Comparison of ENCODE assay signal across 10 mouse cellular contexts in genomic region chr19:27123334-27123733, GRCm38 (mm10).
DNase-seq lines count a peak whose midpoint lies in the region; ATAC-seq and TF ChIP-seq lines count a peak whose summit lies in the region.
"Had no signal": no experiment of that assay in that cellular context is flagged by ENCODE, and none has a peak within 500 bp of the region (broad histone marks: within the 10 kb centered on the region; RNA-seq: fewer than 3 reads in every experiment).

No protein-coding gene starts in this region.

- H3K9ac ChIP-seq in lung, postnatal 0 days (replicated peaks; ENCODE audit: low read depth) = no peak overlapping the region
- H3K9ac ChIP-seq in hindbrain, postnatal 0 days (replicated peaks; ENCODE audit: low read length) = no peak overlapping the region
- no peak overlapping the region for H3K9ac ChIP-seq in neural tube, embryonic 15.5 days (replicated peaks)
- H3K9ac ChIP-seq: embryonic facial prominence, embryonic 12.5 days had no signal

- peak; percentile 4 for DNase-seq in lung, postnatal 14 days
- DNase-seq in lung, postnatal 0 days (ENCODE audit: low spot score) = no peak
- DNase-seq in cerebellum, postnatal 10 days = peak; percentile 97
- DNase-seq in hindbrain, postnatal 0 days (ENCODE audit: low spot score) = peak; percentile 81
- no peak for DNase-seq in heart, postnatal 10 days
- no peak for DNase-seq in urinary bladder, postnatal 10 days (ENCODE audit: low spot score)
- DNase-seq in thymus, postnatal 14 days = no peak

- ATAC-seq in lung, postnatal 0 days = no peak
- peak; percentile 73 for ATAC-seq in hindbrain, postnatal 0 days
- ATAC-seq in neural tube, embryonic 15.5 days (ENCODE audit: low FRiP score) = peak; percentile 50; the same call in 1 of the 2 replicates
- ATAC-seq: Patski had no signal

- no peak overlapping the region for H3K27ac ChIP-seq in lung, postnatal 0 days (ENCODE audit: low read length)
- H3K27ac ChIP-seq in hindbrain, postnatal 0 days = peak overlapping the region; percentile 55; the same call in 1 of the 2 replicates
- H3K27ac ChIP-seq in neural tube, embryonic 15.5 days (replicated peaks) = 0 out of 2 replicates have a peak overlapping the region, but pooled peaks have one; percentile 2
- H3K27ac ChIP-seq: embryonic facial prominence, embryonic 12.5 days had no signal

- H3K4me3 ChIP-seq in lung, postnatal 0 days (ENCODE audit: low read depth, low read length) = no peak overlapping the region
- no peak overlapping the region for H3K4me3 ChIP-seq in hindbrain, postnatal 0 days (ENCODE audit: low read length)
- no peak overlapping the region for H3K4me3 ChIP-seq in neural tube, embryonic 15.5 days (replicated peaks)
- H3K4me3 ChIP-seq: embryonic facial prominence, embryonic 12.5 days had no signal

- no peak for TF ChIP-seq EP300 in lung, postnatal 0 days (IDR thresholded peaks at IDR 0.05)

- H3K36me3 ChIP-seq in lung, postnatal 0 days (ENCODE audit: insufficient read depth, low read length) = no peaks in the 10 kb centered on the region
- no peaks in the 10 kb centered on the region for H3K36me3 ChIP-seq in hindbrain, postnatal 0 days (ENCODE audit: insufficient read depth, low read length)
- H3K36me3 ChIP-seq in neural tube, embryonic 15.5 days = no peaks in the 10 kb centered on the region
- H3K36me3 ChIP-seq: embryonic facial prominence, embryonic 12.5 days had no signal

- no peaks in the 10 kb centered on the region for H3K9me3 ChIP-seq in lung, postnatal 0 days (ENCODE audit: low read length)
- no peaks in the 10 kb centered on the region for H3K9me3 ChIP-seq in hindbrain, postnatal 0 days (ENCODE audit: low read length)
- no peaks in the 10 kb centered on the region for H3K9me3 ChIP-seq in neural tube, embryonic 15.5 days (replicated peaks)
- H3K9me3 ChIP-seq: embryonic facial prominence, embryonic 12.5 days had no signal

- H3K4me1 ChIP-seq in lung, postnatal 0 days (ENCODE audit: insufficient read depth, low read depth, low read length) = no peaks in the 10 kb centered on the region
- H3K4me1 ChIP-seq in hindbrain, postnatal 0 days (ENCODE audit: insufficient read depth, low read length) = no peaks in the 10 kb centered on the region
- H3K4me1 ChIP-seq in neural tube, embryonic 15.5 days = peaks cover 10% of the 10 kb centered on the region
- H3K4me1 ChIP-seq: embryonic facial prominence, embryonic 12.5 days had no signal

- no peak for TF ChIP-seq CTCF in lung, postnatal 0 days (IDR thresholded peaks at IDR 0.05)
- TF ChIP-seq CTCF in hindbrain, postnatal 0 days (IDR thresholded peaks at IDR 0.05; ENCODE audit: low read depth) = no peak

- WGBS in lung, postnatal 0 days = 49% methylated on average over 8 of the region's 8 CpGs
- WGBS in hindbrain, postnatal 0 days = 41% methylated on average over 8 of the region's 8 CpGs
- WGBS in neural tube, embryonic 15.5 days = 52% methylated on average over 8 of the region's 8 CpGs

- no peaks in the 10 kb centered on the region for H3K27me3 ChIP-seq in lung, postnatal 0 days (replicated peaks; ENCODE audit: insufficient read depth, low read length)
- no peaks in the 10 kb centered on the region for H3K27me3 ChIP-seq in hindbrain, postnatal 0 days (ENCODE audit: insufficient read depth, low read length)
- no peaks in the 10 kb centered on the region for H3K27me3 ChIP-seq in neural tube, embryonic 15.5 days (replicated peaks)
- H3K27me3 ChIP-seq: embryonic facial prominence, embryonic 12.5 days; Patski had no signal

- intact Hi-C loops in heart, postnatal 10 days (cut with DNase I) = loop anchor here (5.0 kb wide), 1 partner anchor 304 kb away; the partner anchor contains the start of gene Pum3

- H3K4me2 ChIP-seq in lung, postnatal 0 days (replicated peaks; ENCODE audit: low read depth, low read length) = no peak overlapping the region
- H3K4me2 ChIP-seq in hindbrain, postnatal 0 days (ENCODE audit: low read depth, low read length) = 0 out of 2 replicates have a peak overlapping the region, but pooled peaks have one; percentile 29
- 0 out of 2 replicates have a peak overlapping the region, but pooled peaks have one; percentile 11 for H3K4me2 ChIP-seq in neural tube, embryonic 15.5 days
- H3K4me2 ChIP-seq: embryonic facial prominence, embryonic 12.5 days had no signal

Comparison
In these comparisons a context has a peak if more than half of its experiments do, and no peak if none do; other contexts are left out.
1. DNase-seq: peak in lung, postnatal 14 days (single experiment), cerebellum, postnatal 10 days (2 of 2) and hindbrain, postnatal 0 days (single experiment); none in lung, postnatal 0 days (single experiment), heart, postnatal 10 days (0 of 2), urinary bladder, postnatal 10 days (single experiment) and thymus, postnatal 14 days (single experiment).